Mouse (Mus musculus): ENCODE data around the gene Crispld2.

The Crispld2 gene

DNA sequence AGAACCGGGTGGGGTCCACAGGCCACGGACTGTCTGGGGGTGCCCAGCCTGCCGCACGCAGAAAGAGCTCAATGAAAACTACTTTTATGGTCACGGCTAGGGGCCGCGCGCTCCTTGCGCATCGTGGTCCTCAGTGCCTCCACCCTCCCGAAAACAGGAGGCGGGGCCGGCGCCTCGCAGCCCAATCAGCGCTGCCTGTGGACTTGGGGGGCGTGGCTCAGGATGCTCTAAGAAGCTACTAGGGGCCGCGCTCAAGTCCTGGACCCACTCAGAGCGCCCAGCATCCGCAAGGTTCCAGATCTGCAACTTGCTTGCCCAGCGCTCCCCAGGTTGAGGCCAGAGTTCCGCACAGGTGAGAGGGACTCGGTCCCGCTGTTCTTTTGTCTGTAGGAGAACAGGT is at the start of gene Crispld2:
Gene Crispld2, plus strand, starts transcription at position 190 of the 400 bp plus-strand sequence.
- TF ChIP-seq GATA4 (IDR thresholded peaks at IDR 0.05; ENCODE audit: insufficient replicate concordance, low read length), result no peak

DNA sequence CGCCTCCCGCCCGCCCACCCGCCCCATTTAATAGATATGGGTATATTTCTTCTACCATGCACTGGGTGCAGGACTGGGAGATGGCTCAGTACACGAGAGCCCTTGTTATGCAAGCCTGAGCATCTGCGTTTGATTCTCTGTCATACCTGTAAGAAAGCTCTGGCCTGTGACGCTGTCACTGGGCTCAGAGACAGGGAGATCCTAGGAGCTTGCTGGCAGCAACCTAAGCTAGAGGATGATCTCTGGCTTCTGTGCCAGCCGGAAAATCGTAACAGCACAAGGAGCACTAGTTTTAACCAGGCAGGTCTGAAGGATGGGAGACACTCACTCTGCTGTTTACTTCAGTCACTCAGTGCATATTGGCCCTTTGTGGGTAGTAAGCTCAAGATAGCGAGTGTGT is 48.6 kb upstream of the Crispld2 start:
- no peak for TF ChIP-seq GATA4 (IDR thresholded peaks at IDR 0.05; ENCODE audit: insufficient replicate concordance, low read length)

GRCm38 (mm10) chr8:119944096-119944811 is 48.0 kb upstream of the Crispld2 start:
- no peak for TF ChIP-seq GATA4 (IDR thresholded peaks at IDR 0.05; ENCODE audit: insufficient replicate concordance, low read length)

- no peak for TF ChIP-seq GATA4 (IDR thresholded peaks at IDR 0.05; ENCODE audit: insufficient replicate concordance, low read length)
These were observed 45.8 kb upstream of the Crispld2 start for GRCm38 (mm10) chr8:119946326-119946865.

- TF ChIP-seq GATA4 (IDR thresholded peaks at IDR 0.05; ENCODE audit: insufficient replicate concordance, low read length), result no peak
These were observed 44.6 kb upstream of the Crispld2 start for GRCm38 (mm10) chr8:119947653-119948052.

- no peak for TF ChIP-seq GATA4 (IDR thresholded peaks at IDR 0.05; ENCODE audit: insufficient replicate concordance, low read length)
These were observed 43.9 kb upstream of the Crispld2 start for GRCm38 (mm10) chr8:119948340-119948739.

- no peak for TF ChIP-seq GATA4 (IDR thresholded peaks at IDR 0.05; ENCODE audit: insufficient replicate concordance, low read length)
These were observed 40.0 kb upstream of the Crispld2 start for GRCm38 (mm10) chr8:119952282-119952681.

GRCm38 (mm10) chr8:119952747-119953146 is 39.5 kb upstream of the Crispld2 start:
- no peak for TF ChIP-seq GATA4 (IDR thresholded peaks at IDR 0.05; ENCODE audit: insufficient replicate concordance, low read length)

- TF ChIP-seq GATA4 (IDR thresholded peaks at IDR 0.05; ENCODE audit: insufficient replicate concordance, low read length), result no peak
These were observed 36.9 kb upstream of the Crispld2 start for GRCm38 (mm10) chr8:119955333-119955732.

GRCm38 (mm10) chr8:119958076-119958475 is 34.2 kb upstream of the Crispld2 start:
- no peak for TF ChIP-seq GATA4 (IDR thresholded peaks at IDR 0.05; ENCODE audit: insufficient replicate concordance, low read length)

DNA sequence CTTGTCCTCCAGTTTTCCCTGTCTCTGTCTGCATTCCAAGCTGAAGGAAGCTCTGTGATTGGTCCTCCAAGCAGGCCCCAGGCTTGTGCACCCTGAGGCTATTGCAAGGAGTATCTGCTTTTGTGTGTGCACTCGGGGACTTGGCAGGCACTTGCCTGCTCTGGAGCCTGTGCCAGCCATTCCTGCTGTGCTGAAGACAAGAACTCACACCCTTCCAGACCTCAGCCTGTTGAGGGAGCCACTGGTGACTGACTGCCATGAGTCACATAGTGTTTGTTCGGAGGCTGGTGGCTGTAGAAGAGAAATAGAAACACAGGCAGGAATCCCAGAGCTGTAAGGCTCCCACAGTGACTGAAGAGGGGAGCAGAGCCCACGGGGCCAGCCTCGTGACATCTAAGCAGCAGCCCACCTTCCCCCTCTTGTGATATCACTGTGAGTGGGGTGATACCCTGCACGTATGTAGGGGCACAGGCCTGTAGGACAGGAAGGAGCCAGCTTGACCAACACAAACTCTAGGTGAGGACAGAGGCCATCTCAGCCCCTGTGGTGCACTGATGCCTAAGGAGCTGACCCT is 31.6 kb upstream of the Crispld2 start:
- TF ChIP-seq GATA4 (IDR thresholded peaks at IDR 0.05; ENCODE audit: insufficient replicate concordance, low read length), result no peak

- no peak for TF ChIP-seq GATA4 (IDR thresholded peaks at IDR 0.05; ENCODE audit: insufficient replicate concordance, low read length)
These were observed 27.4 kb upstream of the Crispld2 start for GRCm38 (mm10) chr8:119964859-119965258.

- TF ChIP-seq GATA4 (IDR thresholded peaks at IDR 0.05; ENCODE audit: insufficient replicate concordance, low read length), result no peak
These were observed 24.8 kb upstream of the Crispld2 start for GRCm38 (mm10) chr8:119967435-119967834.

DNA sequence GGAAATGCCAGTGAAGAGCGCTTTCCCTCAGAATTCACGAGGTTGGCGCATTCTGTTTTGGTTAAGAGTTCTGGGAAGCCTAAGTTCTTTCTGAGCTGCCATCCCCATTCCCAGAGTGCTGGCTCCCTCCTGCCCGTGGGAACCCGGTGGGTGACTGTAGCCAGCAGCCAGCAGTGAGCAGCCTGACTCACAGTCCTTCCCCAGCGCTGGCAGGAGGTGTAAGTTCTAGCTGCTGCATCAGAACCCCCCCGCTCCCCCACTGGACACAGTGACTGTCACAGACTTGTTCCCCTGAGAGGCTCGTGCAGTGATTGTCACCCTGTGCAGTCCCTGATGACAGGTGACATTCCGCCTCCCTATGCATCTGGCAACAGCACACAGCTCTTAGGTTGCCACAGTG is 22.1 kb upstream of the Crispld2 start:
- TF ChIP-seq GATA4 (IDR thresholded peaks at IDR 0.05; ENCODE audit: insufficient replicate concordance, low read length), result no peak

DNA sequence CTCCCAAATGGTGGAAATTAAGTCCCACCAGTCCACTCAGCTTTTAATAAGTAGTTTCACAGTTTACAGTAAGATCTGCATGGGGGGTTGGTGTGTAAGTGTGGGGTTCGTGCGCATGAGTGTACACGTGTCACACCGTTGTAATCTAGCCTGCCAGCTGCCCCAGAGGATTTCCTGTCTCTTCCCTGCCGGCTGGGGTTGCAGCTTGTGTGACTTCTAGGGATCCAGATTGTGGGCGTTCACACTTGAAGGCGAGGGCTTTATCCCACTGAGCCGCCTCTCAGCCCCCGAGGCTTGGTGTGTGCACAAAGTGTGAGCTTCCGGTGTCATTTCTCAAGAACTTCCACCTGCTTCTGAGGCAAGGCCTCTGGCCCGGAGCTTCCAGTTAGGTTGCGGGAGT is 19.7 kb upstream of the Crispld2 start:
- peak; percentile 30; the same call in 1 of the 2 replicates for TF ChIP-seq GATA4 (IDR thresholded peaks at IDR 0.05; ENCODE audit: insufficient replicate concordance, low read length)

DNA sequence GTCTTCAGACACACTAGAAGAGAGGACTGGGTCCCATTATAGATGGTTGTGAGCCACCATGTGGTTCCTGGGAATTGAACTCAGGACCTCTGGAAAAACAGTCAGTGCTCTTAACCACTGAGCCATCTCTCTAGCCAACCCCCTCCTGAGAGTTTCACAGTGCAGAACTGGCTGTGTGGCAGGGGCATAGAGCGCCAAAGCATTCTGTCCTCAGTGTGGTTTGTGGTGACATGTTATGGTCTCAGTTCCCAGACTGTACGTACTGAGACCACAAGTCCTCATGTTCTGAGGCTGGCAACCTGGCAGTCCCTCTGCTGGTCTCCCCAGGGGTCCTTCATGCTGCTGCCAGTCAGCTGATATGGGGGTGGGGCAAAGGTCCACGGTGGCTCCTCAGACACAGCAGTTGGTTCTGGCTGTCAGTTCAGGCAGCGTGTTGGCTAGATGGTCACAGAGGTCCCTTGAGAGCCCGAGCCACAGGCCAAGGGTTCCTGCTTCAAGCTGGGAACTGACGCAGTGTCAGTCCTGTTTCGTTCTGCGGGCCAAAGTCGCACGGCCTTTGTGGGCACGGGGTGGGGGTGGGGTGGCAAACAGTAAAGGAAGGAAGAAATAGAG is 13.4 kb upstream of the Crispld2 start:
- no peak for TF ChIP-seq GATA4 (IDR thresholded peaks at IDR 0.05; ENCODE audit: insufficient replicate concordance, low read length)

Data from liver, adult (tissue).